Mouse (Mus musculus) lung, adult 2 months (tissue): ENCODE data around the gene Nol4l.

Experiments
- CTCF ChIP-seq: fragments of 200-500 bp; IDR thresholded peaks from 2 replicates; pipeline ENCODE4 v1.5.1; 2011; ENCODE audit warnings: mild to moderate bottlenecking, low read length, control low read depth; ENCODE audit not compliant: insufficient read depth
- POLR2A ChIP-seq: fragments of 200-500 bp; IDR thresholded peaks from 2 replicates; pipeline ENCODE4 v1.6.1; 2011; ENCODE audit warnings: low read depth, mild to moderate bottlenecking, control low read depth, low read length, borderline replicate concordance; ENCODE audit errors: extremely low read depth

DNA sequence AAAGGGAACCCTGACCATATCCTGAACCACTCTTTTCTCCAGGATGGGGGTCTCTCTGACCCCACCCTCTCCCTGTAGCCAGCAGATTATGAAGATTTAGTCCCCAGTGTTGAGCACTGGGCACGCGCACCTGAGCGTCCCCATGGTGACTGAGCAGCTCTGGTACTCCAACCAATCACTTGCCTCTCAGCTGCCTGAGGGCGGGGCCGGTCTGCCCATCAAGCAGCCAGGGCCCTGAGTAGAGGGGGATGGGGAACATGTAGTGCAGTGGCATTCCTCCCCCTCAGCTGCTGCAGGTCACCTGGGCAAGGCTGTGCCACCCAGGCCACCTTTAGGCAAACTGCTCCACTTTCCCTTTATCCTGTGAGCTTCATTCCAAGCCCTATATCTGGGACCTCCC is 107.7 kb downstream of the Nol4l start:
- no peak for TF ChIP-seq CTCF
- no peak for TF ChIP-seq POLR2A
